Mouse (Mus musculus) heart, postnatal 0 days (tissue): ENCODE results near the gene Prr36. TPM values are rescaled to one million over a fixed set of nuclear protein-coding genes. Genes with fewer than 3 reads are reported as not detected.

Experiments
- ATAC-seq: fragments of 200-750 bp; cut with Nextera tagmentation; 2 replicates; pipeline ENCODE4 v1.8.0; 2017; ENCODE audit warnings: low read depth, moderate number of reproducible peaks, moderate library complexity; ENCODE audit not compliant: insufficient read depth
- DNase-seq: peaks from one replicate; pipeline ENCODE4 v3.0.0-alpha.2; 2016; ENCODE audit warnings: low spot score
- H3K27ac ChIP-seq: fragments of 300-500 bp; sonication (generic); 2 replicates; pipeline ENCODE4 v1.5.1; 2014; ENCODE audit warnings: low read depth, mild to moderate bottlenecking
- H3K27me3 ChIP-seq: fragments of 300-500 bp; sonication (generic); 2 replicates; pipeline ENCODE4 v1.6.1; 2014; ENCODE audit warnings: low read length, mixed read lengths; ENCODE audit not compliant: control insufficient read depth, insufficient read depth
- H3K36me3 ChIP-seq: fragments of 300-500 bp; sonication (generic); replicated peaks from 2 replicates; pipeline ENCODE4 v1.6.1; 2014; ENCODE audit warnings: low read length, mixed read lengths; ENCODE audit not compliant: control insufficient read depth, insufficient read depth
- H3K4me1 ChIP-seq: fragments of 300-500 bp; sonication (generic); 2 replicates; pipeline ENCODE4 v1.6.1; 2014; ENCODE audit warnings: antibody characterized with exemption; ENCODE audit not compliant: control insufficient read depth, insufficient read depth
- H3K4me2 ChIP-seq: fragments of 300-500 bp; sonication (generic); 2 replicates; pipeline ENCODE4 v1.6.1; 2014; ENCODE audit warnings: low read depth, mild to moderate bottlenecking, low read length, moderate library complexity
- H3K4me3 ChIP-seq: fragments of 300-500 bp; sonication (generic); 2 replicates; pipeline ENCODE4 v1.5.1; 2014; ENCODE audit warnings: low read depth, low read length
- H3K9ac ChIP-seq: fragments of 300-500 bp; sonication (generic); replicated peaks from 2 replicates; pipeline ENCODE4 v1.6.1; 2014; ENCODE audit warnings: low read depth, low read length, mixed read lengths
- H3K9me3 ChIP-seq: fragments of 300-500 bp; sonication (generic); replicated peaks from 2 replicates; pipeline ENCODE4 v1.6.1; 2016; ENCODE audit warnings: low read length; ENCODE audit not compliant: control insufficient read depth
- CTCF ChIP-seq: IDR thresholded peaks from 2 replicates; pipeline ENCODE4 v1.5.1; 2016; ENCODE audit warnings: antibody characterized with exemption, control low read depth, low read depth
- EP300 ChIP-seq: IDR thresholded peaks from 2 replicates; pipeline ENCODE4 v1.6.1; 2016; ENCODE audit warnings: antibody characterized with exemption, low read depth
- WGBS: fragments of 180-500 bp; shearing (Covaris S2); extraction: QIAGEN DNeasy Blood & Tissue Kit; methylation state at CpG from one replicate; pipeline ENCODE4 v1.1.7; 2014; 5-methylcytosine and 5-hydroxymethylcytosine counted together
- polyA plus RNA-seq: library from polyadenylated mRNA; unstranded; fragments of >200 nt; fragmentation: Nextera tagmentation; extraction: Ambion mirVana; gene quantifications from 2 replicates; pipeline ENCODE4 v1.2.1, GENCODE M21; 2015
- total RNA-seq: library from RNA; depleted of rRNA; stranded (reverse); fragments of >200 nt; gene quantifications from 2 replicates; pipeline ENCODE4 v1.2.3, GENCODE M21; 2014; ENCODE audit warnings: low replicate concordance

Prr36 gene
- total and polyA plus RNA-seq, 2 experiments from 2014 or later = 0.04 TPM; not detected in 1

- no peak overlapping the region for H3K4me3 ChIP-seq
- WGBS = 41% methylated on average over 38 of the region's 38 CpGs
- H3K27ac ChIP-seq = no peak overlapping the region
- DNase-seq (no peak), ATAC-seq (no peak)
- peaks cover 24% of the 10 kb centered on the region for H3K27me3 ChIP-seq
- TF ChIP-seq EP300 (no peak), CTCF (no peak)
- no peaks in the 10 kb centered on the region for H3K9me3 ChIP-seq
- H3K9ac ChIP-seq = no peak overlapping the region
- 0 out of 2 replicates have a peak, but pooled peaks cover 4% of the 10 kb centered on the region for H3K4me1 ChIP-seq
- H3K4me2 ChIP-seq = no peak overlapping the region
- H3K36me3 ChIP-seq = peaks cover 7% of the 10 kb centered on the region; the same call in 1 of the 2 replicates
Observed at GRCm38 (mm10) chr8:4205246-4206123, 11.8 kb downstream of the Prr36 start.

- Histone ChIP-seq H3K36me3 (peaks cover 7% of the 10 kb centered on the region; the same call in 1 of the 2 replicates), H3K9ac (no peak overlapping the region), H3K27ac (no peak overlapping the region), H3K9me3 (no peaks in the 10 kb centered on the region), H3K4me2 (no peak overlapping the region), H3K27me3 (peaks cover 23% of the 10 kb centered on the region), H3K4me1 (no peaks in the 10 kb centered on the region), H3K4me3 (no peak overlapping the region)
- no peak for TF ChIP-seq CTCF
- TF ChIP-seq EP300 = no peak
- ATAC-seq = no peak
- no peak for DNase-seq
- WGBS = 56% methylated on average over 2 of the region's 2 CpGs
Observed at GRCm38 (mm10) chr8:4201321-4201720, 15.9 kb downstream of the Prr36 start.

GRCm38 (mm10) chr8:4193588-4193894 lies 23.7 kb downstream of the Prr36 start:
- no peak overlapping the region for H3K4me2 ChIP-seq
- H3K4me1 ChIP-seq = no peaks in the 10 kb centered on the region
- H3K4me3 ChIP-seq = no peak overlapping the region
- H3K9me3 ChIP-seq = no peaks in the 10 kb centered on the region
- H3K36me3 ChIP-seq = no peaks in the 10 kb centered on the region
- H3K27ac ChIP-seq = no peak overlapping the region
- WGBS = 60% methylated on average over 7 of the region's 7 CpGs
- DNase-seq (no peak), ATAC-seq (no peak)
- no peaks in the 10 kb centered on the region for H3K27me3 ChIP-seq
- TF ChIP-seq EP300 (no peak), CTCF (no peak)
- H3K9ac ChIP-seq = no peak overlapping the region

- peak; percentile 83 for DNase-seq
- H3K4me1 ChIP-seq = no peaks in the 10 kb centered on the region
- peak; percentile 90 for ATAC-seq
- no peak overlapping the region for H3K4me2 ChIP-seq
- H3K27me3 ChIP-seq = no peaks in the 10 kb centered on the region
- WGBS = 12% methylated on average over 18 of the region's 18 CpGs
- TF ChIP-seq CTCF = peak; percentile 85
- TF ChIP-seq EP300 = no peak
- H3K9me3 ChIP-seq = no peaks in the 10 kb centered on the region
- H3K36me3 ChIP-seq = peaks cover 5% of the 10 kb centered on the region; the same call in 1 of the 2 replicates
- H3K4me3 ChIP-seq = no peak overlapping the region
- H3K27ac ChIP-seq = no peak overlapping the region
- no peak overlapping the region for H3K9ac ChIP-seq
Observed at GRCm38 (mm10) chr8:4192807-4193587, 24.3 kb downstream of the Prr36 start.

GRCm38 (mm10) chr8:4192305-4192704 lies 25.0 kb downstream of the Prr36 start:
- H3K4me2 ChIP-seq = no peak overlapping the region
- peaks cover 11% of the 10 kb centered on the region for H3K36me3 ChIP-seq
- no peaks in the 10 kb centered on the region for H3K9me3 ChIP-seq
- no peak overlapping the region for H3K27ac ChIP-seq
- no peaks in the 10 kb centered on the region for H3K27me3 ChIP-seq
- ATAC-seq = no peak
- H3K9ac ChIP-seq = no peak overlapping the region
- WGBS = 80% methylated on average over 5 of the region's 5 CpGs
- no peak overlapping the region for H3K4me3 ChIP-seq
- H3K4me1 ChIP-seq = no peaks in the 10 kb centered on the region
- no peak for DNase-seq
- no peak for TF ChIP-seq EP300
- no peak for TF ChIP-seq CTCF
